Mouse (Mus musculus) heart, adult 2 months (tissue): ENCODE results near the gene Gpr68.

ENCODE experiments used
- CTCF ChIP-seq: fragments of 200-600 bp; IDR thresholded peaks from 2 replicates; pipeline ENCODE4 v1.8.1; 2022; ENCODE audit warnings: antibody characterized with exemption, mild to moderate bottlenecking, moderate library complexity
- EP300 ChIP-seq: fragments of 200-500 bp; IDR thresholded peaks from 2 replicates; pipeline ENCODE4 v1.6.1; 2011; ENCODE audit warnings: low read depth, low read length, control low read depth; ENCODE audit not compliant: insufficient read depth
- POLR2A ChIP-seq: fragments of 200-500 bp; IDR thresholded peaks from 2 replicates; pipeline ENCODE4 v1.6.1; 2011; ENCODE audit warnings: mild to moderate bottlenecking, low read depth, low read length, control low read depth; ENCODE audit not compliant: insufficient read depth

GRCm38 (mm10) chr12:100852370-100852769 is 55.6 kb downstream of the Gpr68 start:
- TF ChIP-seq POLR2A, result no peak
- no peak for TF ChIP-seq CTCF
- no peak for TF ChIP-seq EP300
